Mouse (Mus musculus) lung, adult 2 months (tissue): ENCODE data around the gene Gm8298. TPM values are rescaled to one million over a fixed set of nuclear protein-coding genes. Genes with fewer than 3 reads are reported as not detected.
"Not testable (repeated sequence)": the region's sequence is repeated elsewhere in the genome, so short reads cannot be mapped to it uniquely, and the experiment has no call there.

Source experiments
- DNase-seq: peaks from one replicate; pipeline ENCODE4 v3.0.0; 2022
- H3K4me1 ChIP-seq: fragments of 200-500 bp; 2 replicates; pipeline ENCODE4 v1.6.1; 2011; ENCODE audit warnings: low read length; ENCODE audit not compliant: control insufficient read depth, insufficient read depth
- H3K4me3 ChIP-seq: fragments of 200-500 bp; replicated peaks from 2 replicates; pipeline ENCODE3; 2011; ENCODE audit warnings: low read depth, mild to moderate bottlenecking, control low read depth, low read length; ENCODE audit errors: extremely low read depth
- CTCF ChIP-seq: fragments of 200-500 bp; IDR thresholded peaks from 2 replicates; pipeline ENCODE4 v1.5.1; 2011; ENCODE audit warnings: mild to moderate bottlenecking, low read length, control low read depth; ENCODE audit not compliant: insufficient read depth
- POLR2A ChIP-seq: fragments of 200-500 bp; IDR thresholded peaks from 2 replicates; pipeline ENCODE4 v1.6.1; 2011; ENCODE audit warnings: low read depth, mild to moderate bottlenecking, control low read depth, low read length, borderline replicate concordance; ENCODE audit errors: extremely low read depth
- WGBS: fragments of 180-500 bp; shearing (Covaris S2); methylation state at CpG from one replicate; pipeline ENCODE4 v1.1.7; 2018; 5-methylcytosine and 5-hydroxymethylcytosine counted together
- polyA plus RNA-seq: library from polyadenylated mRNA; depleted of rRNA; stranded (reverse); fragments of >200 nt; gene quantifications from 2 replicates; pipeline ENCODE4 v1.2.3, GENCODE M21; 2012; rRNA removed

The Gm8298 gene
- not detected in 2 replicates for polyA plus RNA-seq

DNA sequence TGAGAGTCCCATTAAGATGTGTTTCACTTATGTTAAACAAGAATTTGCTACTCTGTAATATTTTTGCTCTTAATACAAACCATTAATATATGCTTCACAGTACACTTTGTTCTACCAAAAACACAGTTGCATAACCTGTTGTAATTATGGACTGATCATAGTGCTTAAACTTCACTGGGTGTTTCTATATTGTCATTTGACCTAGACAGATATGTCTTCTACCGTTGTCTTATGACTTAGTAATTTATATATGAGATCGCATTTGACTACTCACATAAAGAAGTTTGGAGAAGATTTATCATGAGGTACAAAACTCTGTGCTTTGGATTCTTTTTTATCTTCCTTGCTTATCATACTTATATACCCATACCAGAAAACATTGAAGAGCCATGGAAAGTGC is at the start of gene Gm8298:
TSS of gene Gm8298 (plus strand) at position 301 of the 400 bp plus-strand sequence.
- TF ChIP-seq CTCF (no peak), POLR2A (no peak)
- Histone ChIP-seq H3K4me1 (no peaks in the 10 kb centered on the region), H3K4me3 (no peak within 1 kb of the TSS)
- no peak for DNase-seq
- WGBS: 92% methylated on average over 2 of the region's 2 CpGs

DNA sequence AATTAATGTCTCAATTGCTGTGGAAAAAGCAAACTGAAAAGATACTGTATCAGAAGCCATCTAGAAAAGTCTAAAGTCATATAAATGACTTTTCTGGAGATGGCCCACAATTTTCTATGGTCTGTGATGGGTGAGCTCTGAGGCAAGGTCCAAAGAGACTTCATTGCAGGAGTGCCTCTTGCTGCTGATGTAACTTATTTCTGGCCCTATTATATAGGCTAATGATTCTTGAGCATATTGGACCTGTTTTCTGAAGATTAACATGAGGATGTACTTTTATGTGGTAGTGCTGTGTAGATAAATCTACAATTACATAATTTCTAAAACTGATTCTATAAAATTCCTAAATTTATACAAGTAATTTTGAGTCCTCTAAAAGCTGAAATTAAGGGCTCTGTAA is 47.7 kb upstream of the Gm8298 start:
- TF ChIP-seq POLR2A: no peak
- TF ChIP-seq CTCF: no peak

DNA sequence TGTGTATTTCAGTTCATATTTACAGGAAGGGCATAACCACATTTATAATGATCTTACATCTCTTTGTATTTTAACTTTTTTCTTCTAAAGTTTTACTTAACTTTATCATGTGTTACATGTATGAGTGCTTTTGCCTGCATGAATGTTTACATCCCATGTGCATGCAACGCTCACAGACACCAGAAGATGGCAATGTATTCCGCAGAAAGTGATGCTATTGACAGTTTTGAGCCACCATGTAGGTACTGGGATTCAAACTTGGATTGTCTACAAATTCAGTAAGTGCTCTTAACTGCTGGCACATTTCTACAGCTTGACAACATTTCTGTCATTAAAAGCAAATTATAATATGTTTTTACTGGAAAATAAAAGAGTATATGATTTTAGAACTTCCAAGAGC is 9.9 kb downstream of the Gm8298 start:
- WGBS: 16% methylated on average over 2 of the region's 2 CpGs
- TF ChIP-seq CTCF (peak; percentile 51; the same call in 1 of the 2 replicates), POLR2A (no peak)
- Histone ChIP-seq H3K4me3 (no peak overlapping the region), H3K4me1 (no peaks in the 10 kb centered on the region)
- peak; percentile 5 for DNase-seq

More for the DNA sequence above, 47.7 kb upstream of the Gm8298 start:
- no peak for DNase-seq
- Histone ChIP-seq H3K4me3 (no peak overlapping the region), H3K4me1 (no peaks in the 10 kb centered on the region)

DNA sequence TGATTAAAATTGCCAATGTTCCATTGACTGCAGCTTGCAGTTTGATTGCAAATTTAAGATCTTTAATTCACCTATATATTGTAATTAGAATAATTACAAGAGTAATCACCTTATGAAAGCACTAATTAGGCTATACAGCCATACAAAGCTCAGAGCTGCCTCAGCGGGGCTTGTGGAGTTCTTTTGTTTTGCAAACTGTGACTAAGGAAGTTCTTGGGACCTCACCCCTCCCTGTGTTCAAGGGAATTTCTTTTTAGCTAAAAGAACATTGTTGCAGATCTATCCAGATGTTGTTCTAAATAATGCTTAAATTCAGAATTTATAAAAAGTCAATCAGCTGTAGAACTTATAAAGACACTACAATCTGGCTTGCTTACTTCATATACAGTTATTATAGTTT is 16.8 kb downstream of the Gm8298 start:
- WGBS: 68% methylated on average over 1 of the region's 1 CpGs
- DNase-seq, H3K4me1 ChIP-seq, H3K4me3 ChIP-seq: not testable (repeated sequence)

DNA sequence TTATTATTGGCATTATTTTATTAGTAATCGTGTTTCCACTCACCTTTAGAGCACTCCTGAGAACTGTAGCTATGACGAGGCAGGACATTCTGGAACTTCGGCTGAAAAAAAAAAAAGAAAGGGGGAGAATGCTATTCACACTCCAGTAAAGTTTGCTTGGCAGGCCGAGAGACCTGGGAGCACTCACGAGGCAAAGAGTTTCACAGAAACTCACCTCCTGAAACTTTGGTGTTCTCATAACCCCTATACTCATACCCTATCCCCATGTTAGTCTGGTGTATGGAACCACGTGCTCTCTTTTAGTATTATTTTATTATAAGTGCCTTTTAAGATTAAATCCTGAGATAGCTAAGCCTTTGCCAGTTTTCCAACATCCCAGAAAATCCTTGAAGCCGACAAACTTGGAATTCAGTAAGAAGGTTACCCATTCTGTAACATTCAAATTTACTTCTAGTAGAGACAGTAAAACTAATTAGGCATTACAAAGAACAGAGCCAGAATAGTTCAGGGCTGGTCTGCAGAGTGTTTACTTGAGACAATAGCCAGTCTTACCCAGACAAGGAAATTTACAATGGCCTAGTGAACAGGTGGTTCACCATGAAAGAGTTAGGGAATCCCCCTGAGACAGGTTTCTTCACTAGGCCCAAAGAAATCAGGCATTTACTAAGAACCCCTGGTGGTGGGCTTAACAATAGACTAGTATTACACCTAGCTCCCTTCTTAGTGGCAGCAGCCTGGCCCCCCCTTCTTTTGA is 19.1 kb downstream of the Gm8298 start:
- not testable (repeated sequence) for H3K4me3 ChIP-seq, DNase-seq, H3K4me1 ChIP-seq
- 72% methylated on average over 7 of the region's 7 CpGs for WGBS

DNA sequence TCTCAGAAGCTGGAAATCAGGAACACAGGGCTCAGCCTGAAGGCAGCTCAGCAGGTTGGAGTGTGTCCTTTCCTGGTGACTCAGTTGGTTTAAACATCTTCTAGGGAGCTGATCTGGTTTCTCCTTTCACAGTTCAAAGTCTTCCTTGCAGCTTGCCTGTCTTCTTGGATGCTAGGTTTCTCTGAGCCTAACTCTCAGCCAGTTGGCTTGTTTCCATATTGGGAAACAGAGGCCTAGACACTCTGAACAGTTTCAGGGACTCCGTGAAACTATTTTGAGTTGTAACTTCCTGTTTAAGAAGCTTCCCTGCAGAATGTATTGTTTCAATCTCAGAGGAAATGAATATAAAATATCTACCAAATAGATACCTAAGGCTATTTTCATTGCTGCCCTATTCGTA is 32.4 kb downstream of the Gm8298 start:
- Histone ChIP-seq H3K4me3 (no peak overlapping the region), H3K4me1 (no peaks in the 10 kb centered on the region; the same call in 1 of the 2 replicates)
- TF ChIP-seq POLR2A (no peak), CTCF (no peak)
- WGBS: 35% methylated on average over 2 of the region's 2 CpGs
- no peak for DNase-seq

DNA sequence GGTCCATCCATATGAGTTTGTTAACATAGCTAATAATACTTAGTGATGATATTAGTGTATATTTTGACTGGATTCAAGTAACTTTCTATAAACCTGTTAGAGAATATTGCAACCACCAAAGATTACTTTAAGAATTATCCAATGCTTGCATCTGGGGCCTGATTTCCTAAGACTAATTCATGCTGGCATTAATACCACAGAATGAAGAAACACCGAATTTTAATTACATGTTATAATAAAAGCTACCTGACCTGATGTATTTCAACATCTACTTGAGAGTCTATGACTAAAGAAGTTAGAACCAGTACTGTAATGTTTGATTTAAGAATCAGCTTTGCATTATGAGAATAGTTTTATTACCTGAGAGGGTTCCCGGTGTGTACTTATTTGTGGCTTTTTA is 64.1 kb downstream of the Gm8298 start, which contains the start of gene C130079G13Rik:
TSS of gene C130079G13Rik (plus strand) at position 301 of the 400 bp plus-strand sequence.
- WGBS: 88% methylated on average over 2 of the region's 2 CpGs
- no peak for DNase-seq
- Histone ChIP-seq H3K4me3 (no peak within 1 kb of the TSS), H3K4me1 (no peaks in the 10 kb centered on the region)
- TF ChIP-seq CTCF (no peak), POLR2A (no peak)

Other genes with a start within 250 kb of the Gm8298 start
- not detected in 2 replicates for gene Gm5538, start 131.3 kb upstream of the Gm8298 start, polyA plus RNA-seq
- 0.22 TPM in 1 of 2 replicates, not detected in the other for gene C130079G13Rik, start 64.2 kb downstream of the Gm8298 start, polyA plus RNA-seq
- 2.1 TPM in 1 of 2 replicates, not detected in the other for gene Aadacl2, start 145.7 kb downstream of the Gm8298 start, polyA plus RNA-seq
- gene Aadac, start 164.7 kb downstream of the Gm8298 start, polyA plus RNA-seq: 0.11 and 0.50 TPM in 2 replicates
- gene Sucnr1, start 220.8 kb downstream of the Gm8298 start, polyA plus RNA-seq: 0.14 and 0.32 TPM in 2 replicates